Mouse (Mus musculus) liver, adult 2 months (tissue): ENCODE measurements around the gene Tdrd9.

Experiments used
- CTCF ChIP-seq: fragments of 200-500 bp; IDR thresholded peaks from 2 replicates; pipeline ENCODE4 v1.5.1; 2011; ENCODE audit warnings: low read depth, low read length, control low read depth
- POLR2A ChIP-seq: fragments of 200-500 bp; IDR thresholded peaks from 2 replicates; pipeline ENCODE4 v1.6.1; 2011; ENCODE audit warnings: low read length, control low read depth; ENCODE audit not compliant: insufficient read depth; ENCODE audit errors: extremely low read depth

- TF ChIP-seq CTCF (no peak), POLR2A (no peak)
Measured at GRCm38 (mm10) chr12:112117006-112117405, 145.6 kb downstream of the Tdrd9 start.
